Mouse (Mus musculus) intestine, embryonic 15.5 days (tissue): ENCODE measurements at regions not wholly inside any gene's neighbourhood (a gene's known extent, or its start where the extent isn't known, plus 50 kb on each side); places are given as distances from the start of the nearest gene placed in this dataset.

Experiments
- ATAC-seq: fragments of 200-750 bp; cut with Nextera tagmentation; 2 replicates; pipeline ENCODE4 v1.8.0; 2017; ENCODE audit warnings: moderate TSS enrichment, moderate library complexity
- H3K27ac ChIP-seq: fragments of 300-500 bp; sonication (generic); 2 replicates; pipeline ENCODE4 v1.5.1; 2015; ENCODE audit warnings: mild to moderate bottlenecking, inconsistent platforms
- H3K27me3 ChIP-seq: fragments of 300-500 bp; sonication (generic); replicated peaks from 2 replicates; pipeline ENCODE4 v1.6.1; 2015; ENCODE audit warnings: inconsistent platforms
- H3K36me3 ChIP-seq: fragments of 300-500 bp; sonication (generic); 2 replicates; pipeline ENCODE4 v1.6.1; 2015; ENCODE audit warnings: inconsistent platforms
- H3K4me1 ChIP-seq: fragments of 300-500 bp; sonication (generic); replicated peaks from 2 replicates; pipeline ENCODE4 v1.6.1; 2015; ENCODE audit warnings: inconsistent platforms
- H3K4me2 ChIP-seq: fragments of 300-500 bp; sonication (generic); replicated peaks from 2 replicates; pipeline ENCODE4 v1.6.1; 2015; ENCODE audit warnings: mild to moderate bottlenecking, inconsistent platforms
- H3K4me3 ChIP-seq: fragments of 300-500 bp; sonication (generic); replicated peaks from 2 replicates; pipeline ENCODE4 v1.5.1; 2015; ENCODE audit warnings: inconsistent platforms
- H3K9ac ChIP-seq: fragments of 300-500 bp; sonication (generic); 2 replicates; pipeline ENCODE4 v1.6.1; 2015; ENCODE audit warnings: inconsistent platforms
- H3K9me3 ChIP-seq: fragments of 300-500 bp; sonication (generic); 2 replicates; pipeline ENCODE4 v1.6.1; 2016; ENCODE audit warnings: inconsistent platforms
- WGBS: fragments of 180-500 bp; shearing (Covaris S2); methylation state at CpG from one replicate; pipeline ENCODE4 v1.1.7; 2015; 5-methylcytosine and 5-hydroxymethylcytosine counted together

GRCm38 (mm10) chr13:28787331-28787643 lies 166.2 kb downstream of the Sox4 start:
- Histone ChIP-seq H3K4me2 (peak overlapping the region; percentile 37; the same call in 1 of the 2 replicates), H3K27ac (no peak overlapping the region), H3K9me3 (no peaks in the 10 kb centered on the region), H3K4me3 (no peak overlapping the region), H3K9ac (no peak overlapping the region), H3K4me1 (peaks cover 7% of the 10 kb centered on the region; the same call in 1 of the 2 replicates), H3K27me3 (no peaks in the 10 kb centered on the region), H3K36me3 (no peaks in the 10 kb centered on the region)
- WGBS, result 40% methylated on average over 3 of the region's 3 CpGs
- peak; percentile 17; the same call in 1 of the 2 replicates for ATAC-seq

GRCm38 (mm10) chr13:28786629-28787330 lies 166.7 kb downstream of the Sox4 start:
- no peak overlapping the region for H3K9ac ChIP-seq
- H3K27me3 ChIP-seq, result no peaks in the 10 kb centered on the region
- peak; percentile 58; the same call in 1 of the 2 replicates for ATAC-seq
- H3K27ac ChIP-seq, result no peak overlapping the region
- H3K36me3 ChIP-seq, result no peaks in the 10 kb centered on the region
- H3K9me3 ChIP-seq, result no peaks in the 10 kb centered on the region
- no peak overlapping the region for H3K4me3 ChIP-seq
- peak overlapping the region; percentile 37; the same call in 1 of the 2 replicates for H3K4me2 ChIP-seq
- H3K4me1 ChIP-seq, result peaks cover 7% of the 10 kb centered on the region; the same call in 1 of the 2 replicates
- 32% methylated on average over 9 of the region's 9 CpGs for WGBS

- ATAC-seq, result no peak
- no peak overlapping the region for H3K4me2 ChIP-seq
- H3K27ac ChIP-seq, result no peak overlapping the region
- WGBS, result 53% methylated on average over 10 of the region's 10 CpGs
- no peaks in the 10 kb centered on the region for H3K27me3 ChIP-seq
- peaks cover 7% of the 10 kb centered on the region; the same call in 1 of the 2 replicates for H3K4me1 ChIP-seq
- no peak overlapping the region for H3K4me3 ChIP-seq
- H3K9ac ChIP-seq, result no peak overlapping the region
- H3K9me3 ChIP-seq, result no peaks in the 10 kb centered on the region
- H3K36me3 ChIP-seq, result no peaks in the 10 kb centered on the region
Observed at GRCm38 (mm10) chr13:28782497-28783246, 170.8 kb downstream of the Sox4 start.

- Histone ChIP-seq H3K27me3 (no peaks in the 10 kb centered on the region), H3K27ac (no peak overlapping the region), H3K9ac (no peak overlapping the region), H3K4me3 (no peak overlapping the region), H3K4me2 (no peak overlapping the region), H3K4me1 (peaks cover 5% of the 10 kb centered on the region; the same call in 1 of the 2 replicates), H3K36me3 (no peaks in the 10 kb centered on the region), H3K9me3 (no peaks in the 10 kb centered on the region)
- WGBS, result 29% methylated on average over 5 of the region's 5 CpGs
- no peak for ATAC-seq
Observed at GRCm38 (mm10) chr13:28782081-28782480, 171.4 kb downstream of the Sox4 start.

- 0 out of 2 replicates have a peak, but pooled peaks have one; percentile 12 for ATAC-seq
Observed at GRCm38 (mm10) chr13:28781660-28782059, 171.9 kb downstream of the Sox4 start.

GRCm38 (mm10) chr13:28780462-28780861 lies 173.1 kb downstream of the Sox4 start:
- Histone ChIP-seq H3K4me3 (no peak overlapping the region), H3K36me3 (no peaks in the 10 kb centered on the region), H3K9ac (no peak overlapping the region), H3K4me2 (no peak overlapping the region), H3K27ac (no peak overlapping the region), H3K4me1 (no peaks in the 10 kb centered on the region; the same call in 1 of the 2 replicates), H3K27me3 (no peaks in the 10 kb centered on the region), H3K9me3 (no peaks in the 10 kb centered on the region)
- ATAC-seq, result no peak
- WGBS, result 83% methylated on average over 5 of the region's 5 CpGs

More at GRCm38 (mm10) chr13:28781660-28782059, 171.9 kb downstream of the Sox4 start:
- Histone ChIP-seq H3K4me3 (no peak overlapping the region), H3K9ac (no peak overlapping the region), H3K4me2 (no peak overlapping the region), H3K36me3 (no peaks in the 10 kb centered on the region), H3K9me3 (no peaks in the 10 kb centered on the region), H3K27ac (no peak overlapping the region), H3K27me3 (no peaks in the 10 kb centered on the region), H3K4me1 (peaks cover 4% of the 10 kb centered on the region; the same call in 1 of the 2 replicates)
- 43% methylated on average over 5 of the region's 5 CpGs for WGBS

GRCm38 (mm10) chr13:28775142-28775815 lies 178.2 kb downstream of the Sox4 start:
- Histone ChIP-seq H3K27ac (no peak overlapping the region), H3K27me3 (no peaks in the 10 kb centered on the region), H3K4me3 (no peak overlapping the region), H3K36me3 (no peaks in the 10 kb centered on the region), H3K9ac (no peak overlapping the region), H3K4me2 (no peak overlapping the region), H3K4me1 (0 out of 2 replicates have a peak, but pooled peaks cover 4% of the 10 kb centered on the region), H3K9me3 (no peaks in the 10 kb centered on the region)
- 58% methylated on average over 7 of the region's 7 CpGs for WGBS
- ATAC-seq, result no peak

- Histone ChIP-seq H3K9ac (no peak overlapping the region), H3K4me3 (no peak overlapping the region), H3K4me2 (no peak overlapping the region), H3K36me3 (no peaks in the 10 kb centered on the region), H3K9me3 (no peaks in the 10 kb centered on the region), H3K27me3 (no peaks in the 10 kb centered on the region), H3K27ac (no peak overlapping the region), H3K4me1 (peaks cover 8% of the 10 kb centered on the region; the same call in 1 of the 2 replicates)
- 75% methylated on average over 7 of the region's 7 CpGs for WGBS
- no peak for ATAC-seq
Observed at GRCm38 (mm10) chr13:28774649-28775048, 178.9 kb downstream of the Sox4 start.

- Histone ChIP-seq H3K9ac (no peak overlapping the region), H3K9me3 (no peaks in the 10 kb centered on the region), H3K27me3 (no peaks in the 10 kb centered on the region), H3K4me1 (peaks cover 14% of the 10 kb centered on the region; the same call in 1 of the 2 replicates), H3K4me3 (no peak overlapping the region), H3K36me3 (no peaks in the 10 kb centered on the region), H3K4me2 (no peak overlapping the region), H3K27ac (no peak overlapping the region)
- ATAC-seq, result no peak
- 86% methylated on average over 2 of the region's 2 CpGs for WGBS
Observed at GRCm38 (mm10) chr13:28773466-28773865, 180.0 kb downstream of the Sox4 start.

GRCm38 (mm10) chr13:28770531-28770930 lies 183.0 kb downstream of the Sox4 start:
- 0 out of 2 replicates have a peak, but pooled peaks have one; percentile 54 for ATAC-seq
- no peaks in the 10 kb centered on the region for H3K27me3 ChIP-seq
- no peak overlapping the region for H3K9ac ChIP-seq
- 16% methylated on average over 13 of the region's 13 CpGs for WGBS
- peaks cover 14% of the 10 kb centered on the region; the same call in 1 of the 2 replicates for H3K4me1 ChIP-seq
- H3K9me3 ChIP-seq, result no peaks in the 10 kb centered on the region
- H3K4me2 ChIP-seq, result peak overlapping the region; percentile 37
- H3K36me3 ChIP-seq, result no peaks in the 10 kb centered on the region
- H3K4me3 ChIP-seq, result no peak overlapping the region
- 0 out of 2 replicates have a peak overlapping the region, but pooled peaks have one; percentile 22 for H3K27ac ChIP-seq

GRCm38 (mm10) chr13:28770018-28770417 lies 183.5 kb downstream of the Sox4 start:
- Histone ChIP-seq H3K9me3 (no peaks in the 10 kb centered on the region), H3K4me1 (peaks cover 14% of the 10 kb centered on the region; the same call in 1 of the 2 replicates), H3K9ac (no peak overlapping the region), H3K36me3 (no peaks in the 10 kb centered on the region), H3K4me3 (no peak overlapping the region), H3K27ac (peak overlapping the region; percentile 54; the same call in 1 of the 2 replicates), H3K27me3 (no peaks in the 10 kb centered on the region), H3K4me2 (no peak overlapping the region)
- ATAC-seq, result no peak
- WGBS, result 44% methylated on average over 4 of the region's 4 CpGs
